Mouse (Mus musculus): Measurements from ENCODE around the gene Emc8. TPM values are rescaled to one million over a fixed set of nuclear protein-coding genes. Genes with fewer than 3 reads are reported as not detected.

The Emc8 gene
- polyA plus RNA-seq, 1 experiment = 109 TPM

DNA sequence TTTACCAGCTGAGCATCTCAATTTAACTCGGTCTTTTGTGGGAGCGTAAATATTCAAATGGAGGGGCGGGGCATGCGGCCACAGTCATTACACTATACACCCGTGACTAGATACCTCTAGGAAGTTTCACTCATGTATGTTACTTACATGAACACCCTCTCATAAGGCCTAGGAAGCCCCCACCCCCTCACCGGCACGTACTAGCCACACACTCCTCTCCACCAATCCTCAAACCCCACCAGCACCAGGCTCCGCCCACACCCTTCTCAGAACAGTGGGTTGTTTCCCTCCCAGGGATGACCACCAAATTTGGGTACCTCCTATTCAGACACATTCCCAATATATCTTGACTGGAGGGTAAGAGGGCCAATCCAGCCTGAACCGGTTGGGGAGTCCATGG, 60.9 kb downstream of the Emc8 start:
- Histone ChIP-seq H3K4me3 (ENCODE audit: low read depth, low read length) (no peak overlapping the region), H3K4me1 (ENCODE audit: control insufficient read depth, insufficient read depth, insufficient read length, low read length) (no peaks in the 10 kb centered on the region), H3K27ac (ENCODE audit: insufficient read depth, low read depth, low read length) (no peak overlapping the region)

More for the DNA sequence above, 60.9 kb downstream of the Emc8 start:
- Histone ChIP-seq H3K36me3 (ENCODE audit: control insufficient read depth, insufficient read depth, low read length) (no peaks in the 10 kb centered on the region), H3K27me3 (ENCODE audit: control insufficient read depth, insufficient read depth, low read length) (no peaks in the 10 kb centered on the region)
- TF ChIP-seq CTCF (IDR thresholded peaks at IDR 0.05; ENCODE audit: extremely low read depth, insufficient read length, insufficient replicate concordance, low read depth, low read length) (no peak), POLR2A (IDR thresholded peaks at IDR 0.05; ENCODE audit: low read depth, low read length) (no peak)
- WGBS = 73% methylated on average over 9 of the region's 9 CpGs

Other genes starting within 250 kb of the Emc8 start
- gene Gins2, start 79.3 kb downstream of the Emc8 start, polyA plus RNA-seq (2012; rRNA removed) = 12.6 and 22.5 TPM in 2 replicates
- 1.6 and 3.6 TPM in 2 replicates for gene 1190005I06Rik, start 20.9 kb downstream of the Emc8 start, polyA plus RNA-seq (2012; rRNA removed)
- gene Gm27021, start 494 bp downstream of the Emc8 start, polyA plus RNA-seq (2012; rRNA removed) = 11.4 TPM in 1 of 2 replicates, not detected in the other
- gene Cox4i1, start 351 bp downstream of the Emc8 start, polyA plus RNA-seq (2012; rRNA removed) = 631 and 1,064 TPM in 2 replicates
- gene Irf8, start 67.8 kb upstream of the Emc8 start, polyA plus RNA-seq (2012; rRNA removed) = 48.7 and 124 TPM in 2 replicates

Measured in small intestine, adult 2 months (tissue).